Mouse (Mus musculus) neutrophil, adult 65 days (primary cell): ENCODE measurements around the gene Inava. TPM values are rescaled to one million over a fixed set of nuclear protein-coding genes. Genes with fewer than 3 reads are reported as not detected.

Experiments
- total RNA-seq: library from RNA; stranded (reverse); gene quantifications from 2 replicates; pipeline ENCODE4 v1.2.4, GENCODE M21; 2023

Gene Inava
- not detected in 2 replicates for total RNA-seq

GRCm38 (mm10) chr1:136233892-136234594, at the start of gene Inava:
Gene Inava, minus strand, starts transcription at chr1:136234264.

GRCm38 (mm10) chr1:136260635-136261238, 26.7 kb upstream of the Inava start, which contains the start of gene Gpr25:
Gene Gpr25, minus strand, starts transcription at chr1:136260873.

GRCm38 (mm10) chr1:136212803-136213202, 21.3 kb downstream of the Inava start, which contains the start of gene Mroh3:
Gene Mroh3, minus strand, starts transcription at chr1:136212828.

Other genes starting within 250 kb of the Inava start
- gene Igfn1, start 227.9 kb downstream of the Inava start, total RNA-seq = not detected in 2 replicates
- 2.5 and 2.9 TPM in 2 replicates for gene Tmem9, start 226.1 kb downstream of the Inava start, total RNA-seq
- not detected in 2 replicates for gene Ascl5, start 183.5 kb downstream of the Inava start, total RNA-seq
- 0.66 TPM in 1 of 2 replicates, not detected in the other for gene Cacna1s, start 181.5 kb downstream of the Inava start, total RNA-seq
- gene Kif21b, start 102.9 kb downstream of the Inava start, total RNA-seq = 179 and 202 TPM in 2 replicates
- gene Mroh3, start 21.4 kb downstream of the Inava start, total RNA-seq = not detected in 2 replicates
- gene Gpr25, start 26.6 kb upstream of the Inava start, total RNA-seq = not detected in 2 replicates
- 7.0 and 11.3 TPM in 2 replicates for gene Camsap2, start 111.8 kb upstream of the Inava start, total RNA-seq
- 2.9 and 3.6 TPM in 2 replicates for gene Ddx59, start 181.0 kb upstream of the Inava start, total RNA-seq
- gene Kif14, start 232.1 kb upstream of the Inava start, total RNA-seq = 15.2 and 16.6 TPM in 2 replicates